Mouse (Mus musculus): ENCODE measurements at regions not wholly inside any gene's neighbourhood (a gene's known extent, or its start where the extent isn't known, plus 50 kb on each side); places are given as distances from the start of the nearest gene placed in this dataset.

- intact Hi-C loops (cut with DNase I), result no loop called here
- DNase-seq (ENCODE audit: extremely low spot score in 1 of 2, low spot score in 2 of 2), result no peak
Measured at GRCm38 (mm10) chr7:58151713-58152112, 504.3 kb upstream of the Atp10a start.

- intact Hi-C loops (cut with DNase I), result no loop called here
- DNase-seq (ENCODE audit: extremely low spot score in 1 of 2, low spot score in 2 of 2), result peak in 1 of 2 experiments; percentile 19
Measured at GRCm38 (mm10) chr7:58184913-58185312, 471.1 kb upstream of the Atp10a start.

GRCm38 (mm10) chr7:58217726-58218125 is 438.2 kb upstream of the Atp10a start:
- intact Hi-C loops (cut with DNase I), result no loop called here

GRCm38 (mm10) chr7:58224727-58225126 is 431.2 kb upstream of the Atp10a start:
- intact Hi-C loops (cut with DNase I), result no loop called here
- DNase-seq (ENCODE audit: extremely low spot score in 1 of 2, low spot score in 2 of 2), result no peak

More at GRCm38 (mm10) chr7:58217726-58218125, 438.2 kb upstream of the Atp10a start:
- no peak for DNase-seq (ENCODE audit: extremely low spot score in 1 of 2, low spot score in 2 of 2)

- intact Hi-C loops (cut with DNase I), result no loop called here
- DNase-seq (ENCODE audit: extremely low spot score in 1 of 2, low spot score in 2 of 2), result no peak
Measured at GRCm38 (mm10) chr7:58225713-58226112, 430.3 kb upstream of the Atp10a start.

- no peak for DNase-seq (ENCODE audit: extremely low spot score in 1 of 2, low spot score in 2 of 2)
- intact Hi-C loops (cut with DNase I), result no loop called here
Measured at GRCm38 (mm10) chr7:58230162-58230681, 425.7 kb upstream of the Atp10a start.

- no peak for DNase-seq (ENCODE audit: extremely low spot score in 1 of 2, low spot score in 2 of 2)
- intact Hi-C loops (cut with DNase I), result no loop called here
Measured at GRCm38 (mm10) chr7:58230943-58231342, 425.0 kb upstream of the Atp10a start.

GRCm38 (mm10) chr7:58247261-58247660 is 408.7 kb upstream of the Atp10a start:
- peak; percentile 32 to 69 for DNase-seq (ENCODE audit: extremely low spot score in 1 of 2, low spot score in 2 of 2)
- intact Hi-C loops (cut with DNase I), result no loop called here

All from left cerebral cortex, postnatal 10 days (tissue).